Comparison of ENCODE assay signal across 20 mouse cellular contexts in the genomic region with DNA sequence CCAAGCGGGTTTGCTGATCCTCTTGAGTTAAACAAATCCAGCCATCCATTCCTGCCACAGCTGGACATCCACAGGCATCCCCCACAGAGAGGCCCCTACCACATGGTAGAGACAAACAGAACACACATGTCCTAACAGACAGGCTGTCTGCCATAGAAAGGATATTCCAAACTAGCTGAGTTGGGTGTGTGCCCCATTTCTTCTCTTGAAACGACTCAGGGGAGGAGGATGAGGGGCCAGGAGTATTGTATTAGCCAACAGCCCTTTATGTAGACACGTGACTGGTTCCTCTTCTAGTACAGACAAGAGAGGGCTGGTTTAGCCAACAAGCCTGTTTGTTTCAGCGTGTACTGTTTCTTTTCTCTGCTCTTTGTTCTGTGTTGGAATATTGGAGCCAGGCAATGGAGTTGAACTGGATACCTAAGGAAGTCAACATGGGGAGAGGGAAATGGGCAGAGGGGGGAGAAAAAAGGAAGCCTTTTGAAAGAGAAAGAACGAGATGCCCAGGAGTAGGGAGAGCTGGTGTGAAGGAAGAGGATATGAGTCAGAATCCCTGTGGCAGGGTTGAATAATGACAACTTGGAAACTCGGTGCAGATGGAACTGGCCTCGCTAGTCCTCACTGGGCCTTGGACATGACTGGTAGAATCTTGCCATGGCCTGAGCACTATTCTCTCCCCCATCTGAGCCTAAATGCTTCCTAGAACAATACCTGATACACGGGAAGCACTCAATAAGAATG.
DNase-seq lines count a peak whose midpoint lies in the region; ATAC-seq and TF ChIP-seq lines count a peak whose summit lies in the region.
"Had no signal": no experiment of that assay in that cellular context is flagged by ENCODE, and none has a peak within 500 bp of the region (broad histone marks: within the 10 kb centered on the region; RNA-seq: fewer than 3 reads in every experiment).

No protein-coding gene starts in this region.

- no peak overlapping the region for H3K4me2 ChIP-seq in hindbrain, postnatal 0 days (ENCODE audit: low read depth, low read length)
- H3K4me2 ChIP-seq in neural tube, embryonic 13.5 days: no peak overlapping the region
- H3K4me2 ChIP-seq: heart, embryonic 12.5 days; liver, embryonic 11.5 days; midbrain, embryonic 12.5 days had no signal

- no peak overlapping the region for H3K4me3 ChIP-seq in hindbrain, embryonic 10.5 days
- no peak overlapping the region for H3K4me3 ChIP-seq in hindbrain, postnatal 0 days (ENCODE audit: low read length)
- no peak overlapping the region for H3K4me3 ChIP-seq in neural tube, embryonic 13.5 days
- H3K4me3 ChIP-seq: heart, embryonic 12.5 days; left cerebral cortex, adult 2 months; midbrain, embryonic 12.5 days; myocyte had no signal

- H3K4me1 ChIP-seq in hindbrain, embryonic 10.5 days (replicated peaks): peaks cover 21% of the 10 kb centered on the region
- H3K4me1 ChIP-seq in hindbrain, postnatal 0 days (ENCODE audit: insufficient read depth, low read length): no peaks in the 10 kb centered on the region
- 0 out of 2 replicates have a peak, but pooled peaks cover 5% of the 10 kb centered on the region for H3K4me1 ChIP-seq in neural tube, embryonic 13.5 days (replicated peaks)
- H3K4me1 ChIP-seq: heart, embryonic 12.5 days; midbrain, embryonic 12.5 days had no signal

- H3K9me3 ChIP-seq in hindbrain, embryonic 10.5 days: no peaks in the 10 kb centered on the region
- no peaks in the 10 kb centered on the region for H3K9me3 ChIP-seq in hindbrain, postnatal 0 days (ENCODE audit: low read length)
- H3K9me3 ChIP-seq in neural tube, embryonic 13.5 days: no peaks in the 10 kb centered on the region
- H3K9me3 ChIP-seq: heart, embryonic 12.5 days; midbrain, embryonic 12.5 days had no signal

- no peak for ATAC-seq in hindbrain, postnatal 0 days
- ATAC-seq in neural tube, embryonic 13.5 days (ENCODE audit: low read depth): no peak
- ATAC-seq: activated CD4-positive, CD25-positive, alpha-beta regulatory T cell, adult 4 months; forebrain, embryonic 14.5 days had no signal

- DNase-seq in adrenal gland, adult 2 months: peak; percentile 67
- DNase-seq in adrenal gland, postnatal 25 days: no peak
- peak; percentile 37 for DNase-seq in hindbrain, embryonic 10.5 days (ENCODE audit: low spot score)
- DNase-seq in hindbrain, postnatal 0 days (ENCODE audit: low spot score): no peak
- DNase-seq in neural tube, embryonic 10.5 days (ENCODE audit: extremely low spot score, low spot score): no peak
- no peak for DNase-seq in urinary bladder, postnatal 25 days (ENCODE audit: low spot score)
- no peak for DNase-seq in cerebellum, postnatal 4 days (ENCODE audit: low spot score in 2 of 2)
- DNase-seq: cerebellum, adult 8-10 months; gastrocnemius, postnatal 25 days; heart, postnatal 4 days; kidney, adult 9 months; lung, postnatal 4 days had no signal

- WGBS in hindbrain, embryonic 10.5 days: 74% methylated on average over 8 of the region's 8 CpGs
- WGBS in hindbrain, postnatal 0 days: 68% methylated on average over 8 of the region's 8 CpGs
- WGBS in neural tube, embryonic 13.5 days: 73% methylated on average over 8 of the region's 8 CpGs

- H3K36me3 ChIP-seq in hindbrain, embryonic 10.5 days: no peaks in the 10 kb centered on the region
- H3K36me3 ChIP-seq in hindbrain, postnatal 0 days (ENCODE audit: insufficient read depth, low read length): no peaks in the 10 kb centered on the region
- no peaks in the 10 kb centered on the region for H3K36me3 ChIP-seq in neural tube, embryonic 13.5 days
- H3K36me3 ChIP-seq: heart, embryonic 12.5 days; midbrain, embryonic 12.5 days had no signal

- H3K9ac ChIP-seq in hindbrain, postnatal 0 days (replicated peaks; ENCODE audit: low read length): no peak overlapping the region
- H3K9ac ChIP-seq in neural tube, embryonic 13.5 days: no peak overlapping the region
- H3K9ac ChIP-seq: heart, embryonic 12.5 days; midbrain, embryonic 12.5 days had no signal

- no peak overlapping the region for H3K27ac ChIP-seq in hindbrain, embryonic 10.5 days
- no peak overlapping the region for H3K27ac ChIP-seq in hindbrain, postnatal 0 days
- peak overlapping the region; percentile 28; the same call in 1 of the 2 replicates for H3K27ac ChIP-seq in neural tube, embryonic 13.5 days (replicated peaks)
- H3K27ac ChIP-seq: left cerebral cortex, adult 2 months; midbrain, embryonic 12.5 days had no signal

- TF ChIP-seq CTCF in hindbrain, postnatal 0 days (IDR thresholded peaks at IDR 0.05; ENCODE audit: low read depth): no peak

- H3K27me3 ChIP-seq in hindbrain, embryonic 10.5 days (ENCODE audit: insufficient read depth, poor library complexity, severe bottlenecking): no peaks in the 10 kb centered on the region
- H3K27me3 ChIP-seq in hindbrain, postnatal 0 days (ENCODE audit: insufficient read depth, low read length): no peaks in the 10 kb centered on the region
- no peaks in the 10 kb centered on the region for H3K27me3 ChIP-seq in neural tube, embryonic 13.5 days
- H3K27me3 ChIP-seq: heart, embryonic 12.5 days; midbrain, embryonic 12.5 days had no signal

Comparison
In these comparisons a context has a peak if more than half of its experiments do, and no peak if none do; other contexts are left out.
1. DNase-seq: peak in adrenal gland, adult 2 months (single experiment) and hindbrain, embryonic 10.5 days (single experiment); none in adrenal gland, postnatal 25 days (single experiment), hindbrain, postnatal 0 days (single experiment), neural tube, embryonic 10.5 days (single experiment), urinary bladder, postnatal 25 days (single experiment) and cerebellum, postnatal 4 days (0 of 2).